In the genomic region with DNA sequence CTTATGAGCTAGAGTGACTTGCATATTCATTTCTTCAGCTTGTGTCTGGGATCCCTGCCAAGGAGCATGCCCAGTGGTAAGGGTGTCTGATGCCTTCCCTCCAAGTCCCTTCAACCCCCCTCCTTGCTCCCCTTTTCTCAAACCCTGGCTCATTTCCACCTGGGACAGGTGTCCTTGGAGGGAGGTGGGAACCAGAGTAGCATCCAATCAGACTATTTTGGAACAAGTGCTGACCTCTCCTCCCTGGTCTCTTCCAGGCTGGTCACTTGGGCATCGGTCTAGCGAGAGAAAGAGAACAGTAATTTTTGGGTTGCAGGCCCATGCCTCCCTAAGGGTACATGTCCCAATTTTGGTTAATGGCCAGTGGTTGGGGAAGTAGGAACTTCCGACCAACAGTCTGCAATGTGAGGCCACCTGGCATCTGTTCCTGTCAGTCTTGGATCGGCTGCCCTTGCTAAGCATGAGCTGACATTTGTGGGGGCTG, we compare ENCODE assay signal across 17 mouse cellular contexts. TPM values are rescaled to one million over a fixed set of nuclear protein-coding genes. Genes with fewer than 3 reads are reported as not detected.
A peak's percentile ranks its signal among the peaks of the same experiment; 100 is the strongest.
DNase-seq lines count a peak whose midpoint lies in the region; ATAC-seq and TF ChIP-seq lines count a peak whose summit lies in the region.
"Had no signal": no experiment of that assay in that cellular context is flagged by ENCODE, and none has a peak within 500 bp of the region (broad histone marks: within the 10 kb centered on the region; RNA-seq: fewer than 3 reads in every experiment).

No protein-coding gene starts in this region.

- no peak overlapping the region for H3K9ac ChIP-seq in stomach, postnatal 0 days (ENCODE audit: low read length)
- no peak overlapping the region for H3K9ac ChIP-seq in liver, embryonic 12.5 days
- H3K9ac ChIP-seq: stomach, embryonic 15.5 days had no signal

- intact Hi-C loops in left cerebral cortex, postnatal 4 days (cut with DNase I), result no loop called here

- H3ac ChIP-seq in myocyte (ENCODE audit: control insufficient read depth, insufficient read length), result no peak overlapping the region

- no peak for TF ChIP-seq POLR2A in myocyte (IDR thresholded peaks at IDR 0.05; ENCODE audit: insufficient read length, low read depth)

- H3K4me1 ChIP-seq in stomach, postnatal 0 days (replicated peaks; ENCODE audit: control insufficient read depth, insufficient read depth), result no peaks in the 10 kb centered on the region
- no peaks in the 10 kb centered on the region for H3K4me1 ChIP-seq in liver, embryonic 12.5 days

- H3K4me3 ChIP-seq in myocyte, result no peak overlapping the region
- H3K4me3 ChIP-seq in stomach, postnatal 0 days (ENCODE audit: low read depth, low read length), result no peak overlapping the region
- H3K4me3 ChIP-seq in liver, embryonic 12.5 days, result no peak overlapping the region
- H3K4me3 ChIP-seq: heart, embryonic 10.5 days; stomach, embryonic 15.5 days had no signal

- H3K4me2 ChIP-seq in myocyte (ENCODE audit: low read depth), result peak overlapping the region; percentile 37
- no peak overlapping the region for H3K4me2 ChIP-seq in stomach, postnatal 0 days (replicated peaks; ENCODE audit: low read depth)
- H3K4me2 ChIP-seq in liver, embryonic 12.5 days, result no peak overlapping the region
- H3K4me2 ChIP-seq: stomach, embryonic 15.5 days had no signal

- no peaks in the 10 kb centered on the region for H3K9me3 ChIP-seq in stomach, postnatal 0 days (ENCODE audit: control insufficient read depth, low read length)
- H3K9me3 ChIP-seq in liver, embryonic 12.5 days (replicated peaks), result no peaks in the 10 kb centered on the region
- H3K9me3 ChIP-seq: heart, embryonic 10.5 days; stomach, embryonic 15.5 days had no signal

- WGBS in stomach, postnatal 0 days, result 75% methylated on average over 4 of the region's 4 CpGs
- 66% methylated on average over 4 of the region's 4 CpGs for WGBS in liver, embryonic 12.5 days (ENCODE audit: insufficient replicate concordance)

- TF ChIP-seq EP300 in stomach, postnatal 0 days (optimal IDR thresholded peaks at IDR 0.05), result no peak

- no peaks in the 10 kb centered on the region for H3K36me3 ChIP-seq in myocyte (ENCODE audit: control insufficient read depth, insufficient read depth)
- H3K36me3 ChIP-seq in stomach, postnatal 0 days (ENCODE audit: control insufficient read depth, insufficient read depth, low read length), result no peaks in the 10 kb centered on the region
- H3K36me3 ChIP-seq in liver, embryonic 12.5 days, result no peaks in the 10 kb centered on the region
- H3K36me3 ChIP-seq: heart, embryonic 10.5 days; stomach, embryonic 15.5 days had no signal

- H3K27ac ChIP-seq in stomach, postnatal 0 days (replicated peaks), result no peak overlapping the region
- no peak overlapping the region for H3K27ac ChIP-seq in liver, embryonic 12.5 days
- H3K27ac ChIP-seq: heart, embryonic 10.5 days; stomach, embryonic 15.5 days had no signal

- ATAC-seq in granulocyte monocyte progenitor cell, adult 5-6 weeks (replicated peaks; ENCODE audit: poor library complexity, severe bottlenecking), result peak; percentile 94
- no peak for ATAC-seq in stomach, postnatal 0 days (ENCODE audit: low FRiP score, low TSS enrichment)
- no peak for ATAC-seq in liver, embryonic 12.5 days
- ATAC-seq: inflammation-experienced regulatory T-cells, adult 6 months; Patski had no signal

- no peak for TF ChIP-seq CTCF in stomach, postnatal 0 days (IDR thresholded peaks at IDR 0.05; ENCODE audit: low read depth)

- no peaks in the 10 kb centered on the region for H3K27me3 ChIP-seq in myocyte (ENCODE audit: control insufficient read depth, insufficient read depth, insufficient read length)
- no peaks in the 10 kb centered on the region for H3K27me3 ChIP-seq in stomach, postnatal 0 days (ENCODE audit: control insufficient read depth, insufficient read depth, low read length)
- H3K27me3 ChIP-seq in liver, embryonic 12.5 days (replicated peaks), result peaks cover 37% of the 10 kb centered on the region
- H3K27me3 ChIP-seq: Patski had no signal

- peak; percentile 55 for DNase-seq in left cerebral cortex, postnatal 4 days
- DNase-seq in left cerebral cortex, adult 9 months (ENCODE audit: low spot score in 2 of 2), result no peak
- DNase-seq in cerebellum, adult 9-11 months, result peak; percentile 94
- no peak for DNase-seq in stomach, postnatal 0 days (ENCODE audit: low spot score)
- no peak for DNase-seq in kidney, postnatal 36 days
- DNase-seq: adrenal gland, postnatal 10 days; embryo, embryonic 11 days; lung, adult 2 months; right cerebral cortex, adult 18-20 months had no signal

- no peaks in the 10 kb centered on the region for H3K79me2 ChIP-seq in myocyte (ENCODE audit: control insufficient read depth, insufficient read depth)

TF ChIP-seq in myocyte, 11 proteins besides CTCF, POLR2A, EP300 and RAD21:
- peak in 2 of 3 experiments; percentile 99 for TF ChIP-seq MYOD1 (IDR thresholded peaks at IDR 0.05; ENCODE audit: control insufficient read depth in 1 of 3, insufficient read length in 2 of 3, low read depth in 2 of 3)
- TF ChIP-seq MYOG (IDR thresholded peaks at IDR 0.05; ENCODE audit: control insufficient read depth in 1 of 3, insufficient read depth in 1 of 3, insufficient read length in 2 of 3, low read depth in 2 of 3), result peak in 1 of 3 experiments; percentile 43
- no peak for TF ChIP-seq SRF (IDR thresholded peaks at IDR 0.05; ENCODE audit: control insufficient read depth, insufficient read length, low read depth)
- TF ChIP-seq TCF3 (IDR thresholded peaks at IDR 0.05; ENCODE audit: insufficient read length, low read depth), result peak; percentile 78

RNA-seq across cellular contexts. Expression of a gene that starts 14.5 kb away (rescaled TPM):
- 10 to 100 TPM; 22.2 to 27.3 TPM for total RNA-seq in left cerebral cortex, postnatal 4 days (2021)
- total RNA-seq in granulocyte monocyte progenitor cell, adult 5-6 weeks (2014; fragmentation: Nextera tagmentation), result 0.34 and 4.6 TPM in 2 replicates
- total RNA-seq in granulocyte monocyte progenitor cell, adult 5-6 weeks (2017), result 0.47 and 1.3 TPM in 2 replicates
- polyA plus RNA-seq in myocyte (2012; fragmentation: generic; extraction: Trizol), result 0.16 TPM
- polyA plus RNA-seq in stomach, postnatal 0 days (2015; fragmentation: Nextera tagmentation; extraction: Ambion mirVana), result 0.16 and 0.29 TPM in 2 replicates
- polyA plus RNA-seq in liver, embryonic 12.5 days (2016; fragmentation: Nextera tagmentation; extraction: Ambion mirVana), result 0.10 and 0.22 TPM in 2 replicates
- total RNA-seq: monocyte, adult 5-6 weeks had no signal

Comparison
In these comparisons a context has a peak if more than half of its experiments do, and no peak if none do; other contexts are left out.
1. DNase-seq: peak in left cerebral cortex, postnatal 4 days (single experiment) and cerebellum, adult 9-11 months (single experiment); none in left cerebral cortex, adult 9 months (0 of 2), stomach, postnatal 0 days (single experiment) and kidney, postnatal 36 days (0 of 2).